Mouse (Mus musculus): ENCODE results near the gene Hmga2. TPM values are rescaled to one million over a fixed set of nuclear protein-coding genes. Genes with fewer than 3 reads are reported as not detected.

The Hmga2 gene
- polyA plus RNA-seq, 1 experiment from 2014 or later = 44.4 TPM

GRCm38 (mm10) chr10:120488526-120488925, 12.3 kb upstream of the Hmga2 start:
- Histone ChIP-seq H3K27ac (replicated peaks) (no peak overlapping the region), H3K36me3 (no peaks in the 10 kb centered on the region), H3K9me3 (replicated peaks) (peaks cover 13% of the 10 kb centered on the region; the same call in 1 of the 2 replicates), H3K4me3 (no peak overlapping the region), H3K4me1 (peaks cover 3% of the 10 kb centered on the region; the same call in 1 of the 2 replicates), H3K27me3 (ENCODE audit: low read depth, poor library complexity, severe bottlenecking) (no peaks in the 10 kb centered on the region)
- DNase-seq (ENCODE audit: low spot score) = no peak
- WGBS = 80% methylated on average over 4 of the region's 4 CpGs

- no peak for DNase-seq (ENCODE audit: low spot score)
- Histone ChIP-seq H3K27me3 (ENCODE audit: low read depth, poor library complexity, severe bottlenecking) (no peaks in the 10 kb centered on the region), H3K9me3 (replicated peaks) (peaks cover 13% of the 10 kb centered on the region; the same call in 1 of the 2 replicates), H3K36me3 (no peaks in the 10 kb centered on the region), H3K27ac (replicated peaks) (no peak overlapping the region), H3K4me3 (no peak overlapping the region), H3K4me1 (peaks cover 3% of the 10 kb centered on the region; the same call in 1 of the 2 replicates)
- 96% methylated on average over 1 of the region's 1 CpGs for WGBS
Observed at GRCm38 (mm10) chr10:120487881-120488280, 11.6 kb upstream of the Hmga2 start.

GRCm38 (mm10) chr10:120485461-120485860, 9.2 kb upstream of the Hmga2 start:
- no peak overlapping the region for H3K27ac ChIP-seq (replicated peaks)
- peaks cover 13% of the 10 kb centered on the region; the same call in 1 of the 2 replicates for H3K9me3 ChIP-seq (replicated peaks)
- no peak for DNase-seq (ENCODE audit: low spot score)
- H3K4me1 ChIP-seq = peaks cover 3% of the 10 kb centered on the region; the same call in 1 of the 2 replicates
- WGBS = 92% methylated on average over 1 of the region's 1 CpGs
- no peaks in the 10 kb centered on the region for H3K36me3 ChIP-seq
- no peaks in the 10 kb centered on the region for H3K27me3 ChIP-seq (ENCODE audit: low read depth, poor library complexity, severe bottlenecking)
- no peak overlapping the region for H3K4me3 ChIP-seq

DNA sequence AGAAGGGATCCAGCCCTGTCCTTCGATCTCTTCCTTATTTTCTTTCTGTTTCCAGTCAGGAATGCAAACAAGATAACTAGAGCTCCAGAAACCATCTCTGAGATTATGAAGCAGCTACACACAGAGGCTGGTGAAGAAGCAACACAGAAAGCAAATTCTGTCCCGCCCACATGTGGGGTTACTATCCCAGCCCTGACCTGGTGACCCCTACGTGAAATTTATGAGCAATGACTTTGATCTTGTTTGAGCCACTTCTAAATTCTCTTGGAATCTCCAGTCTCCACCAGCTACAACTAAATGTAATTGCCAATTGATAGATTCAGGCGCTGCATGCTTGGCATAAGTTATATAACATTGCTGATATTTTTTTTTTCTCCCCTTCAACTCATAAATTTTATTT, 7.9 kb upstream of the Hmga2 start:
- H3K27ac ChIP-seq (replicated peaks) = no peak overlapping the region
- no peak overlapping the region for H3K4me3 ChIP-seq
- no peaks in the 10 kb centered on the region for H3K36me3 ChIP-seq
- no peaks in the 10 kb centered on the region for H3K27me3 ChIP-seq (ENCODE audit: low read depth, poor library complexity, severe bottlenecking)
- H3K9me3 ChIP-seq (replicated peaks) = peaks cover 13% of the 10 kb centered on the region; the same call in 1 of the 2 replicates
- peaks cover 3% of the 10 kb centered on the region; the same call in 1 of the 2 replicates for H3K4me1 ChIP-seq
- 80% methylated on average over 4 of the region's 4 CpGs for WGBS
- no peak for DNase-seq (ENCODE audit: low spot score)

- no peaks in the 10 kb centered on the region for H3K36me3 ChIP-seq
- H3K4me3 ChIP-seq = peak overlapping the region; percentile 84
- WGBS = under 1% methylated on average over 16 of the region's 16 CpGs
- H3K4me1 ChIP-seq = peaks cover 50% of the 10 kb centered on the region
- peak overlapping the region; percentile 97 for H3K27ac ChIP-seq (replicated peaks)
- no peaks in the 10 kb centered on the region for H3K27me3 ChIP-seq (ENCODE audit: low read depth, poor library complexity, severe bottlenecking)
- H3K9me3 ChIP-seq (replicated peaks) = no peaks in the 10 kb centered on the region
- DNase-seq (ENCODE audit: low spot score) = peak; percentile 70
Observed at GRCm38 (mm10) chr10:120478164-120478563, 1.9 kb upstream of the Hmga2 start.

GRCm38 (mm10) chr10:120477501-120477900, 1.2 kb upstream of the Hmga2 start:
- Histone ChIP-seq H3K4me1 (peaks cover 55% of the 10 kb centered on the region), H3K9me3 (replicated peaks) (no peaks in the 10 kb centered on the region), H3K27ac (replicated peaks) (peak overlapping the region; percentile 97), H3K36me3 (no peaks in the 10 kb centered on the region), H3K4me3 (peak overlapping the region; percentile 84), H3K27me3 (ENCODE audit: low read depth, poor library complexity, severe bottlenecking) (no peaks in the 10 kb centered on the region)
- whole genome bisulfite sequencing = 1% methylated on average over 21 of the region's 21 CpGs
- peak; percentile 43 for DNase-seq (ENCODE audit: low spot score)

DNA sequence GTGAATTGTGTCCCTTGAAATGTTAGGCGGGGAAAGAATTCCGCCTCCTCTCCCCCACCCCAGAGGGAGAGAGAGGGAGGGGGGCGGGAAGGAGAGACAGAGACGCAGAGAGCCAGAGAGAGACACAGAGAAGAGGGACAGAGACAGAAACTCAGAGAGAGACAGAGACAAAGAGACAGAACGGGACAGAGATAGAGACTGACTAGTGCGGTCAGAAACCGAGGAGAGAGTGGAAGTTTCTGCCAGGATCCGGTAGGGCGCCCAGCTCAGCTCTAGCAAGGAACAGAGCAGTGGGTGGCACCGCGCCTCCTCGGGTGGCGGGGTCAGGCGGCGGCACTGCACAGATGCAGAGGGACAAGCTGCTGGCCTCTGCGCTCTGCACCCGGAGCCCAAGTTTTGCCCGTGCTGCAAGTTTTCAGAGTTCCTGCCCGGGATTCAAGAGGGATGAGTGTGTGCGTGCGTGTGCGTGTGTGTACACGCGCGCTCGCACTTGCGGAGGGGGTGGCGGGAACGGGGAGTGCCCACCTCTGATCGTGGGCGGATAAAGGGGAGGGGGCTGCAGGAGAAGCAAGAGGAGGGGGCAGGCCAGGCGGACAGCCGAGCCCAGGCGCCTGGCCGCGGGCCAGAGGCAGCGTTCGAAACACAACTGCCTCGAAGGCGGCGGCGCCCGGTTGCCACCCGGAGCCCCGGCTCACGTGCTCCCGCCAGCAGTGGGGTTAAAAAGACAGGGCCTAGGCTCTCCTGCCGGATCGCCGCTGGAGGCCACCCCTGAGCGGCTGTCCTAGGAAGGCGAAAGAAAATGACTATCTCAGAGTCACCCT, 457 bp upstream of the Hmga2 start:
- peak; percentile 80 for DNase-seq (ENCODE audit: low spot score)
- WGBS = under 1% methylated on average over 52 of the region's 52 CpGs

DNA sequence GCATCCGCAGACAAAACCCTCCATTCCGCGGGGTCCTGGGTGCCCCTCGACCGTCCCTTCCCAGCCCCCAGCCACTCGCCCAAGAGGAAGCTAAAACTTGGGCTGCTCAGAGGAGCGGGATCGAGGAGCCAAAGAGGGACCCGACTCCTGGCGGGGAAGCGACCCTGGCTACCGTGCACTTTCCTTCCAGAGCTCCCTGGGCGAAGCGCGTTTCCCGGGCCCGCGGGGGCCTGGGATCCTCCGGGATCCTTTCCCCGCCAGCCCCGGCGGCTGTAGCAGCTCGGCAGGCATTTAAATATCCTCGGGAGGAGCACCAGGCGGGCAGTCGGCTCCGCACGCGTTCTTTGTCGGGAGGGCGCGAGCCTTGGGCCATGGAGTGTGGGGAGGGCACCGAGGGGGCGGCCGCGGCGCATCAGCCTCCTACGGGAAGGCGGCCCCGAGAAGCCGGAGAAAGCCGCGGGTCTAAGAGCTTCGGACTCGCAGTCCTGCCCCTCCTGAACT, 1.2 kb downstream of the Hmga2 start:
- H3K9me3 ChIP-seq (replicated peaks) = no peaks in the 10 kb centered on the region
- H3K27me3 ChIP-seq (ENCODE audit: low read depth, poor library complexity, severe bottlenecking) = no peaks in the 10 kb centered on the region
- H3K27ac ChIP-seq (replicated peaks) = peak overlapping the region; percentile 97
- DNase-seq (ENCODE audit: low spot score) = peak; percentile 75
- peaks cover 11% of the 10 kb centered on the region for H3K36me3 ChIP-seq
- 0% methylated on average over 45 of the region's 45 CpGs for WGBS
- peak overlapping the region; percentile 84 for H3K4me3 ChIP-seq
- peaks cover 55% of the 10 kb centered on the region for H3K4me1 ChIP-seq

More for the DNA sequence above, 457 bp upstream of the Hmga2 start:
- H3K27ac ChIP-seq (replicated peaks) = peak overlapping the region; percentile 97
- no peaks in the 10 kb centered on the region for H3K9me3 ChIP-seq (replicated peaks)
- peak overlapping the region; percentile 84 for H3K4me3 ChIP-seq
- H3K27me3 ChIP-seq (ENCODE audit: low read depth, poor library complexity, severe bottlenecking) = no peaks in the 10 kb centered on the region
- peaks cover 55% of the 10 kb centered on the region for H3K4me1 ChIP-seq
- no peaks in the 10 kb centered on the region for H3K36me3 ChIP-seq

DNA sequence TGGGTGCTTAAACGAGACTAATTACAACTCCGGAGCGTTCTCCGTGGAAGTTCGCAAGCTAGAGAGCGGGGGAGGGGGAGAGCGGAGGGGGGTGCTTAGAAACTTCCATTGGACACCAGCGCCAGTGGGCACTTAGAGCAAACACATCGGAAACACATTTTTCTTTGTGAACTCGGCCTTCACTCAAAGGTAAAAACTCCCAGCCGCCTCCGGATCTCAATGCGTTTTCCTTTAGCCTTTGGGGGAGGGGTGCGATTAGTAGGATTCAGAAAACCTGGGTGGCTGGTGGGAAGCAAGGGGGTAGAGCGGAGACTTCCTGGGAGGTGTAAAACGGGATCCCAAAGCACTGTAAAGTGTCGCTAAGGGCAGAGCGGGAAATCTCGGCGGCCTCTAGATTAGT, 2.0 kb downstream of the Hmga2 start:
- Histone ChIP-seq H3K36me3 (peaks cover 19% of the 10 kb centered on the region), H3K9me3 (replicated peaks) (no peaks in the 10 kb centered on the region), H3K4me3 (peak overlapping the region; percentile 84), H3K4me1 (peaks cover 55% of the 10 kb centered on the region), H3K27ac (replicated peaks) (peak overlapping the region; percentile 97), H3K27me3 (ENCODE audit: low read depth, poor library complexity, severe bottlenecking) (no peaks in the 10 kb centered on the region)
- 0% methylated on average over 20 of the region's 20 CpGs for WGBS
- DNase-seq (ENCODE audit: low spot score) = peak; percentile 62

GRCm38 (mm10) chr10:120473218-120473617, 3.1 kb downstream of the Hmga2 start:
- Histone ChIP-seq H3K4me3 (peak overlapping the region; percentile 84), H3K9me3 (replicated peaks) (no peaks in the 10 kb centered on the region), H3K27me3 (ENCODE audit: low read depth, poor library complexity, severe bottlenecking) (no peaks in the 10 kb centered on the region), H3K36me3 (peaks cover 30% of the 10 kb centered on the region), H3K27ac (replicated peaks) (no peak overlapping the region), H3K4me1 (peaks cover 49% of the 10 kb centered on the region)
- 40% methylated on average over 4 of the region's 4 CpGs for WGBS
- peak; percentile 19 for DNase-seq (ENCODE audit: low spot score)

- H3K27ac ChIP-seq (replicated peaks) = no peak overlapping the region
- no peaks in the 10 kb centered on the region for H3K9me3 ChIP-seq (replicated peaks)
- H3K36me3 ChIP-seq = peaks cover 36% of the 10 kb centered on the region
- H3K4me1 ChIP-seq = peaks cover 43% of the 10 kb centered on the region
- no peaks in the 10 kb centered on the region for H3K27me3 ChIP-seq (ENCODE audit: low read depth, poor library complexity, severe bottlenecking)
- no peak overlapping the region for H3K4me3 ChIP-seq
- no peak for DNase-seq (ENCODE audit: low spot score)
- 87% methylated on average over 2 of the region's 2 CpGs for WGBS
Observed at GRCm38 (mm10) chr10:120472606-120473005, 3.7 kb downstream of the Hmga2 start.

DNA sequence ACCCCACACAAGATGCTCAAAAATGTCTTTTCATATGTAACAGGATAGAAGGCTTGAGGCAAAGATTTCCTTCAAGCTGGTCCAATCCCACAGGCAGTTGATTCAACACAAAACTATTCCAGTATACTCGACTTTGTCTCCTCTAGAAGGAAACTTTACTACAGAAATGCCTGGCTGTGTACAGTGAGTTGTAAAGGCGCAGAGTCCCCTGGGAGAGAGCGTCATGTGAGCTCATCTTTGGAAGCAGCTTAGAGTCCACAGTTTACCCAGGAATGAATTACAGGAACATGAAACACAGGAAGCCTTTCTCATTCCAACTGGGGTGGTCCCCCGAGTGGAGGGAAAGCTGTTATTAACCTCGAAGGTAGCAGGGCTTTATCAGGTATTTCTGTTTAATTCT, 11.1 kb downstream of the Hmga2 start:
- WGBS = 87% methylated on average over 5 of the region's 5 CpGs
- no peak overlapping the region for H3K4me3 ChIP-seq
- H3K27ac ChIP-seq (replicated peaks) = no peak overlapping the region
- peaks cover 13% of the 10 kb centered on the region for H3K4me1 ChIP-seq
- DNase-seq (ENCODE audit: low spot score) = no peak
- no peaks in the 10 kb centered on the region for H3K9me3 ChIP-seq (replicated peaks)
- no peaks in the 10 kb centered on the region for H3K27me3 ChIP-seq (ENCODE audit: low read depth, poor library complexity, severe bottlenecking)
- H3K36me3 ChIP-seq = peaks cover 84% of the 10 kb centered on the region

GRCm38 (mm10) chr10:120461769-120462168, 14.5 kb downstream of the Hmga2 start:
- Histone ChIP-seq H3K4me1 (peaks cover 13% of the 10 kb centered on the region), H3K4me3 (no peak overlapping the region), H3K27me3 (ENCODE audit: low read depth, poor library complexity, severe bottlenecking) (no peaks in the 10 kb centered on the region), H3K36me3 (peaks cover 75% of the 10 kb centered on the region), H3K27ac (replicated peaks) (0 out of 2 replicates have a peak overlapping the region, but pooled peaks have one; percentile 14), H3K9me3 (replicated peaks) (no peaks in the 10 kb centered on the region)
- no peak for DNase-seq (ENCODE audit: low spot score)
- WGBS = 38% methylated on average over 5 of the region's 5 CpGs

All from midbrain, embryonic 10.5 days (tissue).